Mouse (Mus musculus) brain, embryonic 14.5 days (tissue): Measurements from ENCODE around the gene Nrxn3.

Source experiments
- CTCF ChIP-seq: fragments of 200-500 bp; IDR thresholded peaks from 2 replicates; pipeline ENCODE4 v1.5.1; 2012; ENCODE audit warnings: inconsistent platforms, mild to moderate bottlenecking, moderate library complexity, borderline replicate concordance; ENCODE audit not compliant: insufficient read depth, insufficient read length; ENCODE audit errors: extremely low read depth
- POLR2A ChIP-seq: fragments of 200-500 bp; IDR thresholded peaks from 2 replicates; pipeline ENCODE4 v1.6.1; 2012; ENCODE audit warnings: mild to moderate bottlenecking, inconsistent platforms, borderline replicate concordance; ENCODE audit not compliant: poor library complexity, insufficient read depth, insufficient read length, severe bottlenecking; ENCODE audit errors: extremely low read depth

DNA sequence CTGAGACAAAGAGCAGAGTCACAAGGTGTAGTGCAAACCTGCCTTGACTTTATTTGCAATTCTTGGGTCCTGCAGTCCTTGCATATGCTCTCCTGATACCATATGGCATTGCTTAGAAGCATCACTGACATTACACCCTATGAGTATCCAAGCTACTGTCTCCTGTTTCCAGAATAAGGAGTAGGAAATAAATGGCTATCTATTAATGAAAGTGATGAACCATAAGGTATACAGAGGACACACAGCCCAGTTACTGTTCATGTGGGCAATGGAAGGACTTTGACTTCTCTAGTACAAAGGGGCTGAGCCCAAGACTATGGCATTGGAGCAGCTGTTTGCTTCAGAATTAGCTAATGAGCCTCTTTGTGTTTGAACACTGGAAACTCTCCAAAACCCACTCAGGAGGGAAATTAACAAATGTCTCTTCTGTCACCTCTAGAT, 1390.7 kb downstream of the Nrxn3 start:
- TF ChIP-seq CTCF: no peak
- no peak for TF ChIP-seq POLR2A
